Mouse (Mus musculus) skeletal muscle tissue, adult 2 months (tissue): ENCODE results near the gene Glis3.

Experiments
- DNase-seq: peaks from one replicate; pipeline ENCODE4 v3.0.0-alpha.2; 2012; ENCODE audit warnings: low read depth, low spot score

Gene Glis3

DNA sequence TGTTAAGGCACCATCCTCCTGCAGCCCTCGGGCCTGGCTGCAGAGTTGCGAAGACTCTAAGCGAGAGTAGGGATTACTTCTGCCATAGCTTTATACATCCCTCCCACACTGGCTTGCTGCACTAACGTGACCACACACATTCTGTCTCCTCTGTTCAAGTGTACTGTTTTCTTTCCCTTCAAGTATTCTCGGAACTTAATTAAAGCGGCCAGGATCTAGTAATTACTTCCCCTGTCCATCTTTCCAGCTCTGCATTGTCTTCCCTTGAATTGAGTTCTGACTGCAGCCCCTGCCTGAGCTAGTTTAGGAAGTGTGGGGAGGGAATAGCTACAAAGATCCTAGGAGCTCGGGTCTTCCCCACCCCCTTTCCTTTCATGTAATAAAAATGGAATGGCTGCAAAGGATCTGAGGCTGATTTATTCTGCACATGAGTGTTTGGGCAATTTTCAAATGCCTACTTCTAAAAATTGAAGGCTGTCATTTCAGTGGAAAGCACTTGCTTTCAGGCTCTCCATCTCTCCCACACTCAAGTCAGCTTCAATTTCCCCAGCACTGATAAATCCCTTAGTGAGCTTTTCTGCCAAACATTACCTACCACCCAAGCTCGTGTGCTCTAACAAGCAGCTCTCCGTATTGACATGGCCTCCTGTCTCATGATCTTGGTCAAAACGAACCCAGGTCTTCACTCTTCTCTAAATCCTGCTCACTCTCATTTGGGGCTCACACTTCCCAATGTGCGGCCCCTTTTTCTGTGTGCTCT is 346.7 kb downstream of the Glis3 start:
- no peak for DNase-seq

DNA sequence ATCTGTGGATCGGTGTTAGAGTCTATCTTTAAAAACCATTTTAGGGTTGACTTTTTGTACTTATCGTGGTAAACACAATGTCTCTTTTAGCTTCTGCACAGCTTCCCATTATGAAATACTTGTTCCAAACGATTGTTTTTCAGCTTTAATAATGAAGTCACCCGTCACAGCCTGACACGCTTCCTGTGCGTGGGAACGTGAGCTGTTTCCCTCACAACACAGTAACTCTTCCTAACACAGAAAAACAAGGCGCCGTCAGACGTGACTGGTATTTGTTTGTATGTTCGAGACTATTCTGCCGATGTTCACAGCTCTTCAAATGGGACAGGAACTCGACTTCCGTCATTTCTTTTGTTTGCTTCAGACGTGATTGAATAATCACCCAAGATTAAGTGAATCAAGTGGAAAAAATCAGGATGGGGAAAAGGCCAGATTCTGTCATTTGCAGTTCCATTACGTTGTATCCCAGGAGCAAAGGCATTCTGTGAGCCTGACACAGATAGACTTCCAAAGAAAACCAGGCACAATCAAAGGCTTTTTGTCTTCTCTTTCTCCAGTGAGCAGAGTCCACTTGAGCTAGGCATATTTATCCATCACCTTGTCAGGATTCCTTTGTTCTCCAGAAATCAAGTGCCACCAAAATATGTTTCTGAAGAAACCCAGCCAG is 351.3 kb downstream of the Glis3 start:
- no peak for DNase-seq

DNA sequence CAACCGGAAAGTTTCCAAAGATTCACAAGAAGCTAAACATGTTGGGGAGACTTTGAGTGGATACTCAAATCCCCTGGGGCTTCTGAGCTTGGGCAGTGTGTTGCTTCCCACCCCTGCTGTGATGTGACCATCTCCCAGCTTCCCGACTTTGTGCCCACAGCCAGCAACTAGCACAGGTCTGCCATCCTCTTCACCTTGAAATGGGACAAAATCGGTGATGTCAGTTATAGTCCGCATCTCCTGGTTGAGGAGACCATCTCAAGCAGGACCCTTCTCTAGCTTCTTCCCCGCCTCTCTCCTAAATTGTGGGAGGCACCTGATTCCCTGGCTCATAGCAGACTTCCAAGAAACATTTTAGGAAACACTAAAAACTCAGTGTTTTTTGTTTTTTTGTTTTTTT is 352.3 kb downstream of the Glis3 start:
- DNase-seq, result no peak

DNA sequence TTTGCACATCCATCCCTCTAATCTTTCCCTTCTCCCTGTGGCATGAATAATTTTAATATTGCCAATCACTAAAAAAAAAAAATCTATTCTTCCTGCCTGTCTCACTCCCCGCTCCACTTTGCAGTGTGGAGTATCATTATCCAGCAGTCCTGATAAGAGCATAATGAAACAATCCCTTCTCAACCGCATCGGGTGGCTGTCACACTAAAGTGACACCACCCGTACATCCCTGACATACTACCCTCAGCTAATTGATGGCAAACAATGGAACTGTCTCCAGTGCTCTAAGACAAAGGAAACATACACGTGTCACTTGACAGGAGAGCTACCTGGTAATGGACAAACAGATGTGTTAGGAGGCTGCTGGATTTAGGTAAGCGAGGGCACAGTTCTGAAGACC is 373.8 kb downstream of the Glis3 start:
- DNase-seq, result no peak

DNA sequence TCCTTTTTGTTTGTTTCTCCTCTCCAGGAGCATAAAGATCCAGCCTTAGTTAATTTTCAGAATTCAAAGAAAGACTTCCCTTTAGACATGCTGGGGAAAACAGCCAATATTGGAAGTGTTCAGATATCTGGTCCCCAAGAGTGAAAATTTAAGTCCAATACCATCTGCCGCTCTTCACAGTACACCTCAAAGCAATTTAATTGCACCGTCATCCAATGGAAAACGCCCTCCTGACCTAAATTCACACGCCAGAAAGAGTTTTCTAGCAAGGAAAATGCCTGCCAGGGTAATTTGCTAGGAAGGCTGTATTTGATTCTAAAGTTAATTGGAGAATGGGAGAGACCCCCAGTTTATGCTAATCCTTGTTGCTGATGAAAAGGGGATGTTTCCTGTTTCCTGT is 374.4 kb downstream of the Glis3 start:
- no peak for DNase-seq

DNA sequence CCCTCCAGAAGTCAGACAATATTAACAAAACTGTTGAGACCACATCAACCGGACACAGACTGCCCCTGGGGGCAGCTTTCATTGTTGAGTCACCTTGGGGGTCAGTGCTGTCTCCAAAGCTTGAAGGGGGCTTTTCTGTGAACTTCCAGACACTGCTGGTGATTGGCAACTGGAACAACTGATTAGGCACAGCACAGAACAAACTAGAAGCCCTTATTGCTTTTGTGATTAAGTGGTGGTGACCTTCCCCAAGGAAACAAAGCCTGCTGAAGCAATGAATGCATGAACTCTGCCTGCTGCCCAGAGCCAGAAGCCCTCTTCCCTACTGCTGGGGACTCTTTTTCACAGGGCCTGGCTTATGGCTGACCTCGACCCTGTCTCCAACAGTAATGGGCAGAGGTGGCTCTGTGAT is 377.0 kb downstream of the Glis3 start:
- no peak for DNase-seq

DNA sequence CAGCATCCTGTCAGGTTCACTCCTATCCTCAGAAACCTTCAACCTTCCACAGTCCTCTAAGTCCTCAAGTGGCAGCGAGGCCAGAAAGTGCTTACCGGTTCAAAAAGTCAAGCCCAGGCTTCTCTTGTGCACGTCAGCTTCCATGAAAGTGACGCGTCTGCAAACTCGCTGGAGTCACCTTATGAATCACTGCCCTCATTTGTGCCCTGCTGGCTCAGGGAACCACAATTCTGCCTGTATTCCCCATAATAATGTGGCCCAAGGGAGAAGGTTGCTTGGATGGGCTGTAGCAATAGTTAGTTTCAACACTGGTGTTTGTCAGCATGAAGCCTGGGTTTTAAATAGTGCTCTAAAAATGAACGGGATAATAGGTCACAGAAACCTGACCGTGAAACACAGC is 379.7 kb downstream of the Glis3 start:
- no peak for DNase-seq

DNA sequence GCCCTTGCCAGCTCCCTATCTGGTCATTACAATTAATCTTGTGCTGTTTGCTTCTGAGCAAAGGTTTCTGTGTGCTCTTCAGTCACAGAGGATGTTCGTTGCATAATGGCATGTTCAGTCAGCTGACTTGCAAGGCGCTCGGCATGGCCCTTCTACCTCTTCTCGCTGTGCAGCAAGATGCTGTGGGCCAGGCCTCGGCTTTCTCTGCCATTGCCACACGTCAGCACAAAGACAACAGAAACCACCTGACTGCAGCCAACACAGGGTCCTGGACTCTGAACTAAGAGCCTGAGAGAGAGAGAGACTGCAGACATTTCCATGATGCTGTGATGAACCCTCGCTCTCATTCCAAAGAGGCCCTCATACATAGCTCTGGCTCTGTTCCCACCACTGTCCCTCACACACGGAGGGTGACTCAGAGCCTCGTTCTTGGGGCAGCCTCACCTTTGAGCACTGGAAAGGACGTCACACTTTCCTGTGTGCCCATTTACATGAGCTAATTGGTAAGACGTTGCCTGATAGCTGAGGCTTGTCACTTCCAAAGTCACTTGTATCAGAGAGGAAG is 380.6 kb downstream of the Glis3 start:
- no peak for DNase-seq

DNA sequence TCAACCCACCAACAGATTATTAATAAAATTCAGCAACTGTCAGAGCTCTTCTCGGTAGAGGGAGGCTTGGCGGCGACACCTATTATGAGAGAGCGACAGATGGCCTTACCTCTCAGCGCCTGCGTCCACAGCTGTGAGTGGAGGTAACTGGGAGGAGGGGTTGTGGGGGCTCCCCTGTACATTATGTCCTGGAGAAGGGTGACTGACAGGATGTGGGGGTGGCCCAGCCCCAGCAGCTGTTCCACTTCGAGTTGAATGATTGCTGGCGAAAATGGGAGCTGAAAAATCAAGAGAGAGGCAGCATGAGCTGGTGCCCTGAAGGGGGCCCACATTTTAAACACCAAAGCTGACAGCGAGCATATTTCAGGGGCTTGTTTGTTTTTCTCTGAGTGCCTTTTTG is 381.2 kb downstream of the Glis3 start:
- no peak for DNase-seq

DNA sequence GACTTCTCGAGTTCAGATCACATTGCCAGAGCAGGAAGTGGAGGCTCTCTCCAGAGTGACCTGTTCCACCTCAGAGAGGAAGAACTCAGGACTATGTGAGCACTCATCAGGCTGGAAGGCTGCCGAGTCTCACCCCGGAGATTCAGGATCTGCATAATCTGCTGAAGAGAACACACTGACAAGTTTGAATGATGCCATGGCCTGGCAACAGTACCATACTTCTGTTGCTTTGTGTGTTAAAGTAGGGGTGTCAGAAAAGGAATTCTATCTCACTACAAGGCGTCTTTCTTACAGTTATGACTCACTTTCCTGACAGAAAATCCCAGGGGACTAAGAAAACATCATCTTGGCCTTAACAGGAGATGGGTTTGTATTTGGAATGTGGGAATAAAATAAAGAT is 388.3 kb downstream of the Glis3 start:
- no peak for DNase-seq

DNA sequence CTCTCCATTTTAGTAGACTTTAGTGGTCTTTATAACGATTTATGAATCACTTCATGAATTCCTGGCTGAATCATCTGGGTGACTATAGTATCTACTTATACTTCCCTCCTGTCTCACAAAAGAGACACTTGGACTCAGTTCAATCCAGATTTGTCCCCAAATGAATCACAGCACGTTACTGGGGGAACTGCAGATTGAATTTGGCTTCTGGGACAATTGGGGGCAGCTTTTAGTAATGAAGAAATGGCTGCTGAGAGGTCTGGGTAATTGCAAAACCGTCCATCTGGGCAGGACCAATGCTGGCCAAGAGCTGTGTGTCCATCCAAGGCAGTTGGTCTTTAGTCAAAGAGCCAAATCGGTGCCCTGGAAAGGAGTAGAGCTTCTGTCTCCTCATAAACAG is 390.4 kb downstream of the Glis3 start:
- DNase-seq, result no peak

DNA sequence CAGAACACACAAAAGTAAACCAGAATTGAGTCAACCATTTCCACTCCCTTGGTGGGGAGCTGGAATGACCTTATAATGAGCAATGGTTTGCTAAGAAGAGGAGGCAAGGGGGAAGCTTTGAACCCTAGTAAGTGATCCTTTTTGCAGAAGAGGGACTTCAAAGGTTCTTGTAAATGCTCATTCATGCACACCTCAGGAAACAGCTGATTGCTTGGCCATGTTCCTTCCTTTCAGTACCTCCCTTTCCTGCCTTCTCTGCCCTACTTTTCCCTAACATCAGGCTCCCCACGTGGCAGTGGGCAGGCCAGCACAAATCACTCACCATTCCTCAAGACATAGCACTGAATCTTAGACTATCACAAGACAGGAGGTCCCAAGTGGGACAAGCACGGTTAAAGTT is 392.4 kb downstream of the Glis3 start:
- no peak for DNase-seq

DNA sequence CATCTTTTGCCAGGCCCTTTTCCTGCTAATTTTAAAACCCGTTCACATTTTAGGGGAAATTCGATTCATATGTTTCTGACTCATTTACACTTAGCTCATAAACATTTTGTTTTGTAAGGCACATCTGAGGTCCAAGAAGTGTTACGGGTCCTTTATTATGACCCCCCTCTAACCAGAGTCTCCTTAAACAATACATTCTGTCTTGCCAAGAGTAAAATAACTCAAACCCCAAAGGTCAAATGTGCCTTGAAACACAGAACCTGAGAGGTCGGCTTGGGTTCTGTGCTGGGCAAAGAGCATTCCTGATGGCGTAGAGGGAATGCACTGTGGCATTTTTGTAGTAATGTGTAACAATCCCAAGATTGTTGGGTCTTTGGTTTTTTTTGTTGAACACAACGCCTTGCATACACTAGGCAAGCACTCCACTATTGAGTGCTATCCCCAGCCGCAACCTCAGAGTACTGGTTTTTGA is 395.7 kb downstream of the Glis3 start:
- no peak for DNase-seq

DNA sequence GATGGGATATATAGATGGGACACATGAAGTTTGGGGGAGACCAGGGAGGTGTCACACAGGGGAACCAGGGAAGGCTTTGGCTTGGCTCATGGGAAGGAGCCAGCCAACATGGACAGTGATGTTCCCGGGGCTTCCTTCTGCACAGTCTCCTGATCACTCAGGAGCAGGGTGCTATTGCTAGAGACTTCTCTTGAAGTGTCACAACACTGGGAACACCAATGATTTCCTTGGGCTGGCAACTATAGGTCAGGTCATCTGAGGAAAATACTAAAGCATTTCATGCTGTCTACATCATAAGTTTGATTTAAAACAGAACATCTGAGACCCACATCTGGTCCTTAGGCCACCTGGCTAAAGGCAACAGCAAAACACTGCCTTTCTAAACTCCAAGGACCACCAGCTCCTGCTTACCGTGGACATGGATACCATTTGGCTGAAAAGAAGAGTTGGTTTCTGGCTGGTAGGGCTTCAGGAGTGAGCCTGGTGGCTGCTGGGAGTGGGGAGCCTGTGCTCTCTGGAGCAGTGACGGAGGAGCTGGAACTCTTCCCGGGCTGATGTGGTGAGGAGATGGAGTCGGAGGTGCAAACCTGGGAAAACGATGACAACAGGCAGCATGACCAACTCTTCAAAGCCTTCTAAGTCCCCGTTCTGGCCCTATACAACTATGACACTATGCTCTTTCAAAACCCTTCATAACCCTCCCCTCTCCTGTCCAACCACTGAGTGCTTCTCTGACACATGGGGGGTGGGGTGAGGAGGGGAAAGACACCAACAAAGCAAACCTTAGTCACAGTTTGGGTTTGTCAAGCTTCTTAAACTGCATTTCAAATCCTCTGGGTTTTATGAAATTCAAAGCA is 396.4 kb downstream of the Glis3 start:
- DNase-seq, result peak; percentile 11

DNA sequence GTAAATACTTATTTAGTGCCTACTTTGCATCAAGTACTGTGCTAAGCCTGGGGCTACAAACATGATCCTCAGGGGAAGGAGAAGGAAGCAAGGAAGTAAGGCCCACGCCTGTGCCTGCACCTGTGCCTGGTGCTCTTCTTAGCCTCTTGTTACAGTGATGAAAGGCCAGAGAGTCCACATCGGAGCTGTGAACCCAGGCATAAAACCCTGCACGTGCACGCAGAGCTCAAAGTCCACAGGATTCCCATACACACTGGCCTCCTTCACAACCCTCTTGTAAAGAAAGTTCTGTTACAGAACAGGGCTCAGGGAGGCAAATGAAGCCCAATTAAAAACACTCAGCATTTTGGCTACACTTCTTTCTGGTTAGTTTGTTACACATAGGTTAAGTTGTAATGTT is 398.5 kb downstream of the Glis3 start:
- DNase-seq, result no peak

DNA sequence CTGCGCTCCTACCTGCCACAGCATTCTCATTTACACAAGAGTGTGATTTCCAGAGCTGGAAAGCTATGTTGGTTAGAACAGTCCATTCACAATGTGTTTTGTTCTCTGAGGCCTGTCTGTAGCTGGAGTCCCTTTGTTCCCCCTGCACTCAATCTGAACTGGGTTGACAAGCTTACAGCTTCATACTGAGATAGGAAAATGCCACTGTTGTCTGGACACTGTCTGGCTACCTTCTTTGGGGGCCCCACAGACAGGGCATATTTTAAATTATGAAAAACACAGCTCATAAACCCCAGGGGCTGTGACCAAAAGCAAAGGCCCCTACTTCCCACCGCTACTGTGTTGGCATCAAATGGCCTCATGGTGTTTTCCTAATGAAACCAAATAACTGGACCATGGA is 402.8 kb downstream of the Glis3 start:
- DNase-seq, result no peak

DNA sequence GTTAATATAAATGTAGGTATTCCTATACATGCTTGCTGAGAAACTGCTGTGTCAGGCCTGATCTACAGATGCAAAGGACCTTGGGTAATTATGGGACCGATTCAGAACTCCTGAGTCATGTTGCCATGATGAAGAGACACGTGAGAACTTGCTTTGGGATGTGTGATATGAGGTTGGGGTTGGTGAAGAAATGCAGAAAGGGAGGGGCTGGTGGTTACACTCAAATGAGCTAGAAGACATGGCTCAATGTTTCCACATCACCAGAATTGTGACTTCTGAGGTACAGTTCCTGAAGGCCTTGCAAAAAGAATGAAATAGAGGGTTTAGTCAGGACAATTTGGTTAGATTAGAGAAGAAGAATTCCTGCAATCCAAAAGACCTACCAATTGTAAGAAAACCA is 405.4 kb downstream of the Glis3 start:
- DNase-seq, result no peak

DNA sequence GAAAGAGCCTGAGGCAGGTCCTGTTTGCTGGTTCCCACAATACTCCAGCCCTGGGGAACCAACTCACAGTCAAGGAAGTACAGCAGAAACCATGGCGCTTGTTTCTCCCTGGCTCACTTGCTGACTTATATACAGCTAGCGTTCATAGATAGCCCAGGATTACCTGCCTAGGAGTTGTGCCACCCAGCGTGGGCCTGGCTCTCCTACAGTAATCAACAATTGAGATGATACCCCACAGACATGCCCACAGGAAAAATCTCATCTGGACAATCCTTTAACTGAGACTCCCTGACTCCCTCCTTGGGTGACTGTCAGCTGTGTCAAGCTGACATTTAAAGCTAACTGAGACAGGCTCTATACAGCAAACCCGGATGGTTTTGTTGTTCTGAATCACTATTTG is 405.9 kb downstream of the Glis3 start:
- DNase-seq, result no peak

DNA sequence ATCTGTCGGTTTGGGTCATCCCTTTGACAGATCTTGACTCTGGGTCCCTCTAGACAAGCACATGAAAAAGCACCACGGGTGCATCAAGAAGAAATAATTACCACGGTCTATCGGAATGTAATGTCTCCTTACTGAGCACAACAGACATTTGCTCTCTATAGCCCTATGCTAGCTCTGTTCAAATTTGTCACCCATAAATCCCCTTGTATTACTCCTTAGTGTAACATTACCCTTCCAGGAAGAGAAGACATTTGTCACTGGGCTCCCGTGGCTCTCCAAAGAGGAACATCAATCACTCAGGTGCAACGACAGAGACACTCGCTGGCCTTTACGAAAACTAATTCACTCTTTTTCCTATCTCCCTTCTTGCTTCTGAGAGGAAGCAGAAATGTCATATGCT is 413.0 kb downstream of the Glis3 start:
- DNase-seq, result no peak

DNA sequence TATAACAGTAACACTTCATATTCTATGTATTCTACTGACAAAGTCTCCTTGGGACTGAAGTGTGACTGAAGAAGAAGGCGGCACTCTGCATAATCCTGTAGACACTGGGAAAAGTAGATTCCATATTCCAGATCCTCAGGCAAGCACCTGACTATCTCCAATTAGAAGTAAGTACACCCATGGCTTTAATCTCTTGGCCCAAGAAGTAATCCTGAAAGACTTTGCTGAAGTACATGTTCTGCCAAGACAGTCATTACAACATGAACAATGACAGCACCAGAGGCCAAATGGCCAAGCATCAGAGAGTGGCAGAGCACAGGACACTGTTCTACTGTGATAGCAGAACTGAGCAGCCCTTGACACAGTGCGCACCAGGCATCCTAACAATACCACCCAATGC is 414.1 kb downstream of the Glis3 start:
- no peak for DNase-seq

DNA sequence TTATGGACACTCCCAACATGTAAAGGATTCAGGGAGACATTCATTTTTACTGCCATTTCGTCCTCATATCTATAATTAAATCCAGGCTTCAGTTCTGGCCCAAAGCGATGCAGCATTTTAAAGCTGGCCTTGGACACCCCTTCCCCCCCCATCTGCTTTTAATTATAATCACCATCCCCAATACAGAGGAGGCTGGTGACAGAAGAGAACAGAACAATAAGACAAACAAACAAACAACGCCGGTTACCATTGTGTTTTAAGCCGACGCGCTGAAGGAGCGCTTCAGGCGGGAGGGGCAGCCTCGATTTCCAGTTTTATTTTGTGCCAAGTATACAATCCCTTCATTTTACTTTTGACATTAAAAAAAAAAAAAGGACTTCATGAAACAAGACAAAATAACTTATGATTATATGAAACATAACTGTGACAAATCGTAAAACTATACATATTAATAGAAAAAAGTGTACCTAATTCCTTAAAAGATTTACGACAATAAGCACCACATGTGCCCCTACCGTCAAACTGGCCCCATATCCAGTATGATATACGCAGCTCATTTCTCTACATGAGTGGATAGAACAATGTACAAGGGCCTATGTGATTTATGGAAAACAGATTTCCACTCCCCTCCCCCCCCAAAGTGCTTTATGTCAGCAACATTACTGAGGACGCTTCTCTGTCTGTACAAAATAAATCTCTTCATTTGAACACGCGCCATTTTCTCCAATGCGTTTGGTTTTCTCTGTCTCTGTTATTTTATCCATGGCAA is 420.8 kb downstream of the Glis3 start:
- no peak for DNase-seq
